Mouse (Mus musculus) c-Kit-positive CD71-positive TER-119-positive erythroid progenitor cells, embryonic 14.5 days (primary cell): Measurements from ENCODE around the gene Eng.

Experiments
- DNase-seq: peaks from one replicate; pipeline ENCODE4 v3.0.0-alpha.2; 2013; ENCODE audit warnings: low spot score

Eng gene

DNA sequence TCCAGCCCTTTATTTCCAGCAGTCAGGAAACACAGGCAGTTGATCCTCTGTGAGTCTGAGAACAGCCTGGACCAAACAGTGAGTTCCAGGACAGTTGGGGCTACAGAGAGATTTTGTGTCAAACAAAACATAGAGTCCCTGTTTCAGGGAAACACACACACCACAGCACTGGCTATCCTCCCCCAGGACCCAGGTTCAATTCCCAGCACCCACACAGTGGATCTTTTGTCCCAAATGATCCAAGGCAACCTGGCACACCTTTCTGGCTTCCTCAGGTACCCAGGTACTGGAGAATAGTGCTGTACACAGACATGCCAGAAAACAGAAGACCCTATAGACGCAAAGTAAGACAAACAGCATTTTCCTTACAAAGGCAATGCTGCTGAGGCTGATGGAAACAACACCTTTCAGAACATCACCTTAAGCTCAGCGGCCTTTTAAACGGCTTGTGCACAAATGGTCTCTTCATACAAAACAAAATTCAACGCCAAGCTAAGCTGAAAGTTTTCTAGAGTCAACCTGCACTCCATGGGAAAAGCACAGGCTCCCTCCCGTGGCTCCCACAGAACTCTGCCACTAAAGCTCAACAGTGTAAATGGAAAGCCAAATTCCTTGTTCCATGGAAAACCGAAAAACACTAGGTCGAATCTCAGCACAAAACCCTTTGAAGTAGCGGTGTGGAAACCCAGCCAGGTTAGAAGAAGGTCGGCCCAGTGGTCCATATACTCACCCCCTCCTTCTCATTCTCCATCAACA is 65.1 kb downstream of the Eng start:
- DNase-seq, result no peak

DNA sequence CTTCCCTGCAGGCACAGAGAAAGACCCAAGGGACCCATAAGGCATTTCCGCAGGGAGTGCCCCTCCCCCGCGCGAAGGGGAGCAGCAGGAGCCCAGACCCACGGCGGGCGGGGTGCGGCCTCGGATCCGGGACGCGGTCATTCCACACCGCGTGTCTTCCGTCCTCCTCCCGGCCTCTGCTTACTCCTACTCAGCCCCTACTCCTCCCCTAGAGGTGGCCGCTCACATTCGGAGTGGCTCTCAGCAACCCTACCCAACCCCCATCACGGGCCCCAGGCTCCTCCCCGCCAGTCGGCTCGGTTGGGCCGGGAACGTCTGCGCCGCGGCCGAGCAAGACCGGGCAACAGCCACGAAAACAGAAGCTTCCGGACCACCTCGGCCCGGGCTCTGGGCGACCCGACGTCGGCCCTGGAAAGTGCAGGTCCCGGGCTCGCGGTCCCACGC is 65.7 kb downstream of the Eng start:
- peak; percentile 68 for DNase-seq

DNA sequence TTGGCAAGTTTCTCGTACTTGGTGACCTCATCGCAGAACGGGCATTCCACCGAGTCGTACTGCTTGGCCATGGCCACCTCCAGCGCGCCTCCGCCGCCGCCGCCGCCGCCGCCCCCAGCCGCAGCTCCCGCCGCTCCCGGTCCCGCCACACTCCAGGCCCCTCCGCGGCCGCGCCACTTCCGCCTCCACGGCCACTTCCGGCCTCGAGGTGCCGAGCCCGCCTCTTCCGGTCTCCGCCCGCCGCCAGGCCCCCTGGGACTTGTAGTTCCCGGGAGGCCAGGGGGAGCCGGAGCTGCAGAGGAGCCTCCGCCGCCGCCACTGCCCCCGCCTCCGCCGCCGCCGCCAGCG is 66.2 kb downstream of the Eng start:
- peak; percentile 88 for DNase-seq

DNA sequence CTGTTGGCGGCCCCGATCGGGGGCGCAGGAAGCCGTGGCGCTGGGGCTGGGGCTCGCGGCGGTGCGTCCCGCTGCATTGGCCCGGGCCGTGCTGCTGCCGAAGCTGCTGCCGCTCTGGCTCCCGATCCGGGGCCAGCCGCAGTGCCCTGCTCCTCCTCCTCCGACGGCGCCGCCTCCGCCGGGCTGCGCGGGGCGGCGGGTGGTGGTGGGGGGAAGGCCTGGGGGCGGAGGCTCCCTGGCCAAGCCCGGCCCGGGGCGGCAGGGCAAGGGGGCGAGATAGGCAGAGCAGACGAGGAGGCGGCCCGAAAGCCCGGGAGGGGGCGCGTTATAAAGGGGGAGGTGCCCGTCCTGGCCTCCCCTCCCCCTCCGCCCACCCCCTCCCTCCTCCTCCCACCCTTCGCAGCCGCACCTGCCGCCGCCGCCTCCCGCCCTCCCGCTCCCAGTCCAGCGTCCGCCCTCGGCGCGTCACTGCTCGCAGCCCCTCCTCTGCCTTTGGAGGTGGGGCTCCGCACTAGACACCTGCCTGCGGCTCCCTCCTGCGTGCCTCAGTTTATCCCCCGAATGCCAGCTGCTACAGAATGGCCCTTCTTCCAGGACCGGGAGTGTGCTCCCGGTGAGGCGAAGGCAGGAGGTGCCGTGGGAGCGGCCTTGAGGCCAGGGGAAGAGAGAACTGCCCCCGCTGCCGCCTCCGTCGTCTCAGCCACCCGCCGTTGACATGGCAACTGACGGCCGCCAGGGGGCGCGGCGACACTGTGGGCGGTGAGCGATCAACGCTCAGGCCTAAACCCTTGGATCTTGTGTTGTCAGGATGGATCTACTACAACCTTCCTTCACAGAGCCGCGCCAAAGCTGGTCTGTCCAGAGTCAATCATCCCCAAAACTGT is 66.8 kb downstream of the Eng start, which contains the start of gene Cdk9:
TSS of gene Cdk9 (minus strand) at position 143 of the 884 bp plus-strand sequence.
- DNase-seq, result peak; percentile 88

DNA sequence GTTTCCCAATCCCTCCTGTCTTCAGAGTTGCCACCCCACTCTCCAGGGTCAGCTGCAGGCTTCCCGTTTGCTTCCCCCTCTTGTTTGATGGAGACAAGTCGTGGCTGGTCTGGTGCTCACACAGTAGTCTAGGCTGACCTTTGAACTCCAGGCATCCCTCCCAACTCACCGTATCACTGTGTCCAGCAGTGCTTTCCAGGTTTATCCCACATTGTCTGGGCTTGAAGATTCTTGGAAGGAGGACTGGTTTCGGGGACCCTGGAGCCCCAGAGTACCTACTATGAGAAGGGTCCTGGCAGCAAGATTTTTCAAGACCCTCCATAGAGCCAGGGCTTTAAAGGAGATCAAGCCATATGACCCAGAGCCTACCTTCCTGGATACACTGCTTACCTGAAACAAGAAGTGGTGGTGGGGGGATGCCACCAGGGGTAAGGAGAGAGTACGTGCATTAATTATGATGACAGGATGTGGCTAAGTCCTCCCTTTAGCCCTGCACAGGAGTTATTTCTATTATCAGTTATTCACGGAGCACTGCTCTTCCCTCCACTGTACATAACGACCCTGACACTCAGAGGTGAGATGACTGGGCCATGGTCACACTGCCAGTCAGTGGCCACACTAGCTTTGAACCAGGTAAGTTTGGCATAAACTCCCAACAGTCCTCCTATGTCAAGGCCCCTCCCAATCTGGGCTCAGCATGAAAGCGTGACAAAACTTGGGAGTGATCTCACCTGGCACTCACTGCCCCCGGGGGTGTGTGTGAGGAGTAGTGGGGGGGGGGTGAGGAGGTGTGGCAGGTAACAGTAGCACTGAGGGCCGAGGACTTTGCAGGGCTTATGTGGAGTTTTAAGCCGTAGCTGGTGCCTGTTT is 68.0 kb downstream of the Eng start:
- DNase-seq, result no peak

DNA sequence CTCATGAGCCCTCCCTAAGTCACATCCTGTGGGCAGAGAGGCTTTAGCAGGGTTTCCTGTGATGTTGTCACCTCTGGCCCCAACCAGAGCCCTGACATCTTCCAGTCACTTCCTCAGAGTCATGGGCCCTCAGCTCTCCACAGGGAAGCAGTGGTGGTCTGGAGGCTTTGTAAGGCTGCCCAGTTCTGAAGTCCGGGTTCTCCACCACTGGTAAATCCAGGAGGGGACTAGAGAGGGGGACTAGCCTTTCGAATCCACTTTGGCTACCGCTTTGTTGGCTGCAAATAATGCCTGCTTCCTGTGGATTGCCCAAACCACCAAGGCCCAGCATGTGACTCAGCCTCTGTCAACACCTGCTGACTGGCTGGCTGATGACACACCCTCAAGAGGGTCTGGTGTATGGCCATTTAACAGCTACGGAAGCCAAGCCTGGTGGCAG is 68.6 kb downstream of the Eng start:
- no peak for DNase-seq

DNA sequence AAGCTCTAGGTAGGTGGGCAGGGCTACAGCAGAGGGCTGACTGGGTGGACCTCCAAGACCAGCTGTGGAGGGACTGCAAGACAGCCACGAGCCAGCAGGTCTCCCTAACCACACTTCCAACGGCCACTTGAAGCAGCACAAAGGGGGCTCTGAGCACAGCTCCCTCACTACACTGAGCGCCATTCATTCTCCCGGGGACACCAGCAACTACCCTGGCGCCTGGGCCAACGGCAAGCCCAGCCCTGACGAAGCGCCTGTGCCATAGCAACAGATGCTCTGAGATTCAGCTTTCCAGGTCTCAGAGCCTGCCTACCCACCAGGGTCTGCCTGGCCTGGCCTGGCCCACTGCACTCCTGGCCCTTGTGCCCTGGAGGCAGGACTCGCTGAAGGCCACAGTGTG is 72.4 kb downstream of the Eng start:
- no peak for DNase-seq

DNA sequence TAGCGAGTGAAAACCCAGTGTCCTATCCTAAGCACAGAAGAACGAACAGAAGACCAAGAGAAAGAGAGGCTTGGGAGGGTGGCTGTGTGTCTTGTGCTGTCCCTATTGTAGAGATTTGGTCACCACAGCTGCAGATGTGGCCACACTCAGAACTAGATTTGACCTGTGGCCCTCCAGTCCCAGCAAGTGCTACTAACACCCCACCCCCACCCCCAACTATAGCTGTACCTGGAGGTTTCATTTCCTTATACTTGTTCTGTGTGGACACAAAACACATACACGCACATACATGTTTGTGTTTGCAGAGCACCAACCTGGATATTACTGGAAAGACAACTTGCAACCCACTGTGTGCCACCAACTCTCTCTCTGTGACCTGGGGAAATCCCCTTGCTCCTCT is 73.7 kb downstream of the Eng start:
- DNase-seq, result no peak

DNA sequence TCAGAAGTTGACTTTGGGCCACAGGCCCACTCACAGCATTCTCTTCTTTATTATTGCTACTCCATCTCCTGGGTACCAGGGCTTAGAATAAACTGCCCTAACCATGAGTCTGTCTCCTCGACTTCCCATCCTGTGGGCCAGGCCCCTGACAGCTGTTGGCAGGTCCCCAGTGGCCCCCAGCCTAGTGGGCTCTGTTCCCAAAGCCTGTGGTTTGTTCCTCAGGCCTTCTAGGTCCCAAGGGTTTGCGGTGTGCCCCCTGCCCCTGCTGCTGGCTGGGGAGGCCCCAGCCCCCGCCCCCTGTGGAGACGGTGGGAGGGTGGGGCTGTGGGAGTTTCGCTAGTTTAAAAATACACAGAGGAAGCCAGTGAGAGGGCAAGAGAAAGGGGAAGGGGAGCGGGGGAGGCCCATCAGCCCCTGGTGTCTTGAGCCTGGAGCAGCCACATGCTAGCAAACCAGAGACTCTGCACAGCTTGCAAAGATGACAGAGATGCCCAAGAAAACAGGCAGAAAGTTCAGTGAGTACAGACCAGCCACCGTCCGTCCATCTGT is 74.4 kb downstream of the Eng start, which contains the start of gene Sh2d3c:
TSS of gene Sh2d3c (plus strand) at position 375 of the 549 bp plus-strand sequence.
- DNase-seq, result no peak

DNA sequence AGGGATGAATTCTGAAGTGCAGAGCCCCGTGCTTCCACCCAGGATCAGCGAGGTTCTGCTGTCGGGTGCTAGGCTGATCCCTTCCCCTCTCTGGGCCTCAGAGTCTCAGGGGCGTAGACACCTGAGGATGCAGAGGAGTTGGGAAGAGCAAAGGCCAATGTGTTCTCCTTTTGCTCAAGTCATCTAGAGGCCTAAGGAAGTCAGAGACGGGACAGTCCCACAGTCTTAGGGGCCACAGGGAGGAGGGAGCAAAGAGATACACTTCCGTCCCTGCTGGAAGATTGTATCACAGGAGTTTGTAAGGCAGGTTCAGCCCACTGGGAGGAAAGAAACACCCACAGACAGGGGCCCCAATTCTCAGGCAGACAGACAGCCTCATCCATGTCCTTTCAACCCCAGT is 75.7 kb downstream of the Eng start:
- no peak for DNase-seq

DNA sequence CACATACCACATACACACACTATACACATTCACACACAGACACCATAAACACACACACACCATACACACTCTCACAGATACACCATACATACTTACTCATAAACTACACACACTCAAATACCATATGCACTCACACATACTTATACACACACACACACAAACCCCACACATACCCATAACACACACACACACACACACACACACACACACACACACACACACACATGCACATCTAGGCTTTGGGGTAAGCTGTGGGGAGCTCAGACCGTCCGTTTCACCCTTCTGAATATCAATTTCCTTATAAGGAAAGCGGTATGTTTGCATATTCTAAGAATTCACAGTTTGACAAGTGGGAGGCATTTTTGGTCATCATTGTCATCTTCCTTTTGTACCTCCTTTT is 76.2 kb downstream of the Eng start:
- DNase-seq, result no peak

DNA sequence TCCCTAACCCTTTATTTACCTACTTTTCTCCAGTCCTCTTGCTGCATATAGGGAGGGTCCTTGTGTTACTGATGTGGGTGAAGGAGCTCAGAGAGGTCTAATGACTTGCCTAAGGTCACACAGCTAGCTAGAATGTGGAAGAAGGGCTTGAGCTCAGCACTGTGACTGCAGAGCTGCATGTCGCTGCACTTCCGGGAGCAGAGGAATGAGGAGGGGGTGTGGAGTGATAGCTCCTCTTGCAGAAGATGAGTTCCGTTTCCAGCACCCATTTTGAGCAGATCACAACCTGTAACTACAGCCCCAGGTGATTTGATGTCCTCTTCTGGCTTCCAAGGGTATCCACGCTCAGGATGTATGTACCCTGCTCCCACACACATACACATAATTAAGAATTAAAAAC is 77.8 kb downstream of the Eng start:
- DNase-seq, result no peak

DNA sequence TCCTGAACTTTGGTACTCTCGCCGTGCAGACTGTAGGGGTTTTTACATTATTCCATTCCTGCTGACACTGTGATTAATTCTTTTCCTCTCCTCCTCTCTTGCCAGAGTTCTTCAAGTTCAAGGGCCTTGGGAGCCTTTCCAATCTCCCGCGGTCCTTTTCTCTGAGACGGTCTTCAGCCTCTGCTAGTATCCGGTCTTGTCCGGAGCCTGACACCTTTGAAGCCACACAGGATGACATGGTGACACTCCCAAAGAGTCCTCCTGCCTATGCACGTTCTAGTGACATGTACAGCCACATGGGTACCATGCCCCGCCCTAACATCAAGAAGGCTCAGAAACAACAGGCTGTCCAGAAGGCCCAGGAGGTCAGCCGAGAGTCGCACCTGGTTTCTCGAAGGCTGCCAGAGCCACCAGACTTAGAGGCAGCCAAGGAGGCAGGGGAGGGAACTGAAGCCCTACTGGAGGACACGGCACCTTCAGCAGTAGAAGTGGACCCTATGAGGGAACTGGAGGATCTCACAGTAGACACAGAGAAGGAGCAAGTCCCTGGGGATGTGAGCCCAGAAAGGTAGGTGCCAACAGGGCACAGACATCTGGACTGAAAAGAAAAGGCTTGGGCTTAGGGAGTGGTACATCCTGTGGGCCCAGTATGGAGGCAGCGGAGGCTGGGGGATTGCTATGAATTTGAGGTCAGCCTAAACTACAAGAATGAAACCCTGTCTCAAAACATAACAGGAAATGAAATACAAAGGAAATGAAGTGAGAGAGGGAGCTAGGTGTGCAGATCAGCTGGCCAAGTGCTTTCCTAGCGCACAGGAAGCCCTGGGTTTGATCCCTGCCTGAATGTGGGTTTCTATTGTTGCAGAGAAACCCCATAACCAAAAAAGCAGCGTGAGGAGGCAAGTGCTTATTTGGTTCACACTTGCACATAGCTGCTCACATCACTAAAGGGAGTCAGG is 78.7 kb downstream of the Eng start:
- no peak for DNase-seq

DNA sequence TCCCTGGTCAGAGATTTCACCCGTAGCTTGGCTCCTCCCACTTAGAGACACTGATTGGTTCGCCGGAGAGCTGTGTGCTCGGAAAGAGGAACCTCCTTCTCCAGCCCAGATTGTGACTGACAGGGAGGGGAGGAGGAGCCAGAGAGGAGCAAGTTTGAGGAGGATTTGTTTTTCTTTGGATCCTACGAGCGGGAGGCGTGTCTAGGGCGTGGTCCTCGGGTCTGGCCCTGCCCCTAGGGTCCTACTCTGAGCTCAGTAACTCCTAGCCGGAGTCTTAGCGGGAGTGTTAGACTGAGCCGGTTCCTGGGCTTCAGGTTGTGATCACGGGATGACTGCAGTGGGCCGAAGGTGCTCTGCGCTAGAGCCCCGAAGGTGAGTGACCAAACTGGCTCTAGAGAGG is 81.0 kb downstream of the Eng start:
- peak; percentile 60 for DNase-seq

DNA sequence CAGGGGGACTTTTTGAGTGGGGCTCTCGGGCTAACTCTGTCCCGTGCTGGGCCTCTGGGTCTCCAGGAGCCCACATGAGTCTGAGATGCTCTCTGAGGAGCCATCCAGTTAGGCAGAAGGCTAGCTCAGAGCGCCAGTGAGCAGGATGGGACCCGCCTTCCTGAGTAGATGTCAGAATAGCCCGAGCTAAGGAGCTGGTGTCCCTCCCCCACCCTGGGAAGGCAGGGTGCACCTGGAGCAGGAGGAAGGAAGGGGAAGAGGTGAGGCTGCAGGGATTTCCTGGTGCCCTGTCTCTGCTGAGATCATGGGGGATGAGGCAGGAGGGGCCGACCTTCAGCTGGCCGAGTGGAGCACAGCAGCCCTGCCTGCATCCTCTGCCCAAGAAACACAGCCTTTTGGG is 82.1 kb downstream of the Eng start:
- no peak for DNase-seq

DNA sequence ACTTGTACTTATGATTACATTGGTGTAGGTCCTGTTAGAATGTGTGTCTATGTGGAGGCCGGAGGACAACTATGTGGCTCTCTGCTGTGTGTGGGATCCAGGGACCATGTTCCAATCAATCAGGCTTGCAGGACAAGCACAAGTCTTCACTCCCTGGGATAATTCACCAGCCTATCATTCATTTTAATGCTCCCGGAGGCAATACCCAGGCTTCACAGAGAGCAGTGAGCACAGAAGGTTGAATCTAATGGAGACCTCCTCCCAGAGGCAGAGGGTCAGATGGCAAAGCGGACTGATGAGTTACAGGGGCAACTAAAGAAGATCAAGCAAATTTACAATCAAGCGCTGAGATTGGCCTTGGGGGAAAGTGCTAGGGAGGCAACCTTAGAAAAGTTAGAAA is 83.2 kb downstream of the Eng start:
- DNase-seq, result no peak

DNA sequence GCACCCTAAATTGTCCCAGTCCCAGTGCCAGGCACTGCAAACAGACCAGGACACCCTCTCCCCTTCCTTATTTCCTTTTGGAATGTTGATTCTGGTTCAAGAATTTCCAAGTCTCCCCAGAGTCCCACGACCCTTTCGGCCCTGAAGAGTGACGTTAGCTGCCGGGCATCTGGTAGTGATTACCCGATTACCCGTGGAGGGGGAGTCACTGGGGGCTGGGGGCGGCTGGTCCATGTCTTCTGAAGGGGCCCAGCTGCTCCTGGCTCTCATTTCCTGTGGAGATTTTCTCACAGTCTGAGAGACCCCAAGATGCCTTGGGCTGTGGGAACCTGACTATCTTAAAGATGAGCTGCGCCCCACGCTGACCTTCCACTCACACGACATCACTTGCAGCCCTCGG is 84.5 kb downstream of the Eng start:
- DNase-seq, result no peak

DNA sequence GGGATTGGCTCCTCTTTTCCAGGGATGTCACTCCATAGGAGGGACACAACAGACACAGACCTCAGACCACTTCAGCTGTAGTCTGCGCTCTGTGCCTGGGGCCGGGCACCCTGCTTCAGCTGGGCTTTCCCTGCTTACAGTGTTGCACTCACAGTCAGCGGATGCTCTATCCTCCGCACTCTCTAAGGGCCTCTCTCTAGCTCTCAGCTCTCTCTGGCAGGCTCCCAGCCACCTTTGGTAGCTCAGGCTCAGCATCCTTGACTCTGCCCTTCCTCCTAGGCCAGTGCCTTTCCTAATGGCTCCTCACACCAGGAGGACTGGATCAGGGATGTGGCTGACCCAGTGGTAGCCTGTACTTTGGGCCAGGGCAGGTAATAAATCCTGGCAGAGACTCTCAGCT is 85.5 kb downstream of the Eng start:
- DNase-seq, result no peak
